Mouse (Mus musculus) fibroblast of lung, adult 2 months (primary cell): Measurements from ENCODE around the gene Fgd6.

Source experiments
- DNase-seq: peaks from one replicate; pipeline ENCODE4 v3.0.0-alpha.2; 2011; ENCODE audit warnings: low read depth

Fgd6 gene

GRCm38 (mm10) chr10:94138890-94139482 is 103.2 kb downstream of the Fgd6 start:
- no peak for DNase-seq

- no peak for DNase-seq
These were observed 104.6 kb downstream of the Fgd6 start for GRCm38 (mm10) chr10:94140227-94140931.

GRCm38 (mm10) chr10:94142427-94142826 is 106.6 kb downstream of the Fgd6 start:
- DNase-seq: no peak

- DNase-seq: no peak
These were observed 108.8 kb downstream of the Fgd6 start for GRCm38 (mm10) chr10:94144581-94144980.

GRCm38 (mm10) chr10:94147391-94147755 is 111.6 kb downstream of the Fgd6 start:
- peak; percentile 46 for DNase-seq

- peak; percentile 53 for DNase-seq
These were observed 112.1 kb downstream of the Fgd6 start, which contains the start of gene Nr2c1 for GRCm38 (mm10) chr10:94147756-94148531. Nr2c1 (plus strand) TSS chr10:94148023.

- no peak for DNase-seq
These were observed 115.7 kb downstream of the Fgd6 start for GRCm38 (mm10) chr10:94151488-94151887.

GRCm38 (mm10) chr10:94153841-94154240 is 118.0 kb downstream of the Fgd6 start:
- no peak for DNase-seq

GRCm38 (mm10) chr10:94158962-94159361 is 123.2 kb downstream of the Fgd6 start:
- DNase-seq: no peak

- DNase-seq: no peak
These were observed 123.6 kb downstream of the Fgd6 start for GRCm38 (mm10) chr10:94159406-94159805.

- no peak for DNase-seq
These were observed 125.4 kb downstream of the Fgd6 start for GRCm38 (mm10) chr10:94161051-94161765.

GRCm38 (mm10) chr10:94162031-94162430 is 126.2 kb downstream of the Fgd6 start:
- DNase-seq: no peak

GRCm38 (mm10) chr10:94164104-94164845 is 128.5 kb downstream of the Fgd6 start:
- DNase-seq: no peak

- no peak for DNase-seq
These were observed 129.6 kb downstream of the Fgd6 start for GRCm38 (mm10) chr10:94165426-94165825.

- no peak for DNase-seq
These were observed 131.4 kb downstream of the Fgd6 start for GRCm38 (mm10) chr10:94167051-94167750.

- DNase-seq: peak; percentile 43
These were observed 135.8 kb downstream of the Fgd6 start for GRCm38 (mm10) chr10:94171440-94172130.

- DNase-seq: no peak
These were observed 136.3 kb downstream of the Fgd6 start for GRCm38 (mm10) chr10:94172137-94172536.

- no peak for DNase-seq
These were observed 136.9 kb downstream of the Fgd6 start for GRCm38 (mm10) chr10:94172706-94173105.

GRCm38 (mm10) chr10:94174652-94175051 is 138.9 kb downstream of the Fgd6 start:
- no peak for DNase-seq

- no peak for DNase-seq
These were observed 147.4 kb downstream of the Fgd6 start for GRCm38 (mm10) chr10:94183199-94183598.
